Mouse (Mus musculus) thymus, adult 2 months (tissue): Measurements from ENCODE around the gene Tex22. TPM values are rescaled to one million over a fixed set of nuclear protein-coding genes. Genes with fewer than 3 reads are reported as not detected.

ENCODE experiments used
- DNase-seq: peaks from one replicate; pipeline ENCODE4 v3.0.0; 2021
- H3K27ac ChIP-seq: fragments of 200-500 bp; 2 replicates; pipeline ENCODE4 v1.5.1; 2012; ENCODE audit warnings: low read length, control low read depth; ENCODE audit not compliant: control insufficient read depth, insufficient read depth
- H3K27me3 ChIP-seq: fragments of 200-500 bp; 2 replicates; pipeline ENCODE4 v1.6.1; 2012; ENCODE audit warnings: mild to moderate bottlenecking, low read length, moderate library complexity, mixed read lengths; ENCODE audit not compliant: control insufficient read depth, insufficient read depth
- H3K36me3 ChIP-seq: fragments of 200-500 bp; 2 replicates; pipeline ENCODE4 v1.6.1; 2012; ENCODE audit warnings: mild to moderate bottlenecking, low read length, moderate library complexity; ENCODE audit not compliant: control insufficient read depth, insufficient read depth
- H3K4me1 ChIP-seq: fragments of 200-500 bp; replicated peaks from 2 replicates; pipeline ENCODE4 v1.6.1; 2012; ENCODE audit warnings: low read length; ENCODE audit not compliant: control insufficient read depth, insufficient read depth
- H3K4me3 ChIP-seq: fragments of 200-500 bp; 2 replicates; pipeline ENCODE4 v1.5.1; 2012; ENCODE audit warnings: mild to moderate bottlenecking, low read length, control low read depth, moderate library complexity; ENCODE audit not compliant: control insufficient read depth, insufficient read depth
- CTCF ChIP-seq: fragments of 200-500 bp; IDR thresholded peaks from 2 replicates; pipeline ENCODE4 v1.5.1; 2012; ENCODE audit warnings: mild to moderate bottlenecking, control low read depth, low read length, moderate library complexity, borderline replicate concordance; ENCODE audit not compliant: control insufficient read depth, poor library complexity, insufficient read depth; ENCODE audit errors: extremely low read depth
- POLR2A ChIP-seq: fragments of 200-500 bp; IDR thresholded peaks from 2 replicates; pipeline ENCODE4 v1.6.1; 2012; ENCODE audit warnings: mild to moderate bottlenecking, low read length, control low read depth, moderate library complexity; ENCODE audit not compliant: control insufficient read depth, poor library complexity, insufficient read depth; ENCODE audit errors: extremely low read depth
- WGBS: fragments of 180-500 bp; shearing (Covaris S2); methylation state at CpG from one replicate; pipeline ENCODE4 v1.1.7; 2018; 5-methylcytosine and 5-hydroxymethylcytosine counted together
- polyA plus RNA-seq: library from polyadenylated mRNA; depleted of rRNA; stranded (reverse); fragments of >200 nt; gene quantifications from 2 replicates; pipeline ENCODE4 v1.2.3, GENCODE M21; 2012

Gene Tex22
- polyA plus RNA-seq, 1 experiment = 0.31 TPM

DNA sequence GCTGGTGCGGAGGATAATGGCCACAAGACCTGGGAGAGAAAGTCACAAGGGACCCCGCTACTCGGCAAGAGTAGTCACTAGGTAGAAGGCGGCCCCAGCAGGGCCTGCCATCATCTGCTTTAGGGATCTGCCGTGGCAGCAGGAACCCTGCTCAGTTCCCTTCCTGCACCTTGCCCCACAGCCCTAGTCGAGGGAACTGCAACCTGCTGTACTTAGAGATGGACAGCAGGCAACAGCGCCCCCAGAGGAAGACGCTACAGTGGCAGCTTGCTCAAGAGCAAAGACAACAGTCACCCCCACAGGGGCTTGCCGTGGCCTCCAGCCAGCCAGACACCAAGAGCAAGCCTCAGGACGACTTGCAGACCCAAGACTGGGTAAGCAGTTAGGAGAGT, 757 bp downstream of the Tex22 start:
- Histone ChIP-seq H3K36me3 (no peaks in the 10 kb centered on the region), H3K27me3 (no peaks in the 10 kb centered on the region), H3K4me1 (peaks cover 18% of the 10 kb centered on the region), H3K4me3 (peak overlapping the region; percentile 54), H3K27ac (peak overlapping the region; percentile 46)
- TF ChIP-seq POLR2A (peak; percentile 67; the same call in 1 of the 2 replicates), CTCF (peak; percentile 94)
- 3% methylated on average over 10 of the region's 10 CpGs for WGBS
- DNase-seq = peak; percentile 92

DNA sequence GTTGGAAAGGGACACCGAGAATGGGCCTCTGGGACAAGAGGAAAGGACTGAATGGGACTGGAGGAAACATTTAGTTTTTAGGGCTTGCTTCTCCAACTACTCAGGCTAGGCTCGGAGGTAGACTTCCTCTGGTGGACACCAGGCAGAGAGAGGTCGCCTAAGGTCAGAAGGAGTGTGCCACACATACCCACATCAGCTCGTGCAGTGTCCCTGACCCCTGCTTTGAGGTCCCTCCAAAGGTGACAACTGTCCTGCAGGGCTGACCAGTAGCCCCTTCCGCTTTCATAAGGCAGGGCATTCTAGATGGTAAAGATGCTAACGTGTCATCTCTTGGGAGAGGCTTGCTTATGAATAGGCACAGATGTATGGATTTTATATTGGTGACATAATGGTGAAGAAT, 1.2 kb downstream of the Tex22 start:
- no peaks in the 10 kb centered on the region for H3K27me3 ChIP-seq
- H3K4me3 ChIP-seq = no peak overlapping the region
- no peak for TF ChIP-seq POLR2A
- TF ChIP-seq CTCF = no peak
- no peaks in the 10 kb centered on the region for H3K36me3 ChIP-seq
- peaks cover 18% of the 10 kb centered on the region for H3K4me1 ChIP-seq
- H3K27ac ChIP-seq = no peak overlapping the region
- 66% methylated on average over 6 of the region's 6 CpGs for WGBS
- no peak for DNase-seq

DNA sequence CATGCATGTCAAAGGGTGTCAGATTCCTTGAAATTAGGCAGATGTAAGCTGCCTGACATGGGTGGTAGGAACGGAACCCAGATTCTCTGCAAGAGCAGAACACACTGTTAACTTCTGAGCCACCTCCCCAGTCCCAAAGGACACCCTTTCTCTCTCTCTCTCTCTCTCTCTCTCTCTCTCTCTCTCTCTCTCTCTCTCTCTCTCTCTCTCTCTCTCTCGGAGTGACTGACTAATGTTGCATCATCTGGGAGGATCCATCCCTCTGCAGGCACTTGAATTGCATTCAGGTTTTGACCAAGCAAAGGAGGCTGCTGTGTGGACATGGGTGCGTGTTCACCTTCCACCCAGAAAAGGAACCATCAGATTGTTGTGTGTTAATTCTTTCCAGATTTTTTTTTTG, 13.0 kb downstream of the Tex22 start:
- TF ChIP-seq POLR2A (no peak), CTCF (no peak)
- Histone ChIP-seq H3K4me1 (no peaks in the 10 kb centered on the region), H3K27me3 (no peaks in the 10 kb centered on the region), H3K36me3 (no peaks in the 10 kb centered on the region), H3K27ac (no peak overlapping the region), H3K4me3 (no peak overlapping the region)
- DNase-seq = no peak
- 88% methylated on average over 3 of the region's 3 CpGs for WGBS

DNA sequence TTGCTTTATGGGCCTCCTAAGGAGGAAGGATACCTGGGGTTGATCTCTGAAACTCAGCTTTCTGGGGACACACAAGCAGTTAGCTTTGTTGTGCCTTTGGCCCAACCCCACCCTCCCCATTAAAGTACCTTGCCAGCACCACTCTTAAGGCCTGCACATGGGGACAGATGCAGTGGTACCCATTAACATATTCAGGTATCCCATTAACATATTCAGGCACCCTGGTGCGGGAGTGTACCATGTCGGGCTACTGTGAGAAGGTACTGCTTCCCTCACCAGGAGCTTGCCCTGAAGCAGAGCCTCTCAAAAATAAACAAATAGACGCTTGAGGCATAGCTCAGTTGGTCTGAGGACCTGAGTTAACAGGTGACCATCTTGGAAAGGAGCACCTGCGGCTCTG, 13.7 kb downstream of the Tex22 start:
- no peak for TF ChIP-seq CTCF
- Histone ChIP-seq H3K4me1 (no peaks in the 10 kb centered on the region), H3K27ac (no peak overlapping the region), H3K4me3 (no peak overlapping the region), H3K27me3 (no peaks in the 10 kb centered on the region), H3K36me3 (no peaks in the 10 kb centered on the region)
- no peak for DNase-seq
- 91% methylated on average over 4 of the region's 4 CpGs for WGBS

DNA sequence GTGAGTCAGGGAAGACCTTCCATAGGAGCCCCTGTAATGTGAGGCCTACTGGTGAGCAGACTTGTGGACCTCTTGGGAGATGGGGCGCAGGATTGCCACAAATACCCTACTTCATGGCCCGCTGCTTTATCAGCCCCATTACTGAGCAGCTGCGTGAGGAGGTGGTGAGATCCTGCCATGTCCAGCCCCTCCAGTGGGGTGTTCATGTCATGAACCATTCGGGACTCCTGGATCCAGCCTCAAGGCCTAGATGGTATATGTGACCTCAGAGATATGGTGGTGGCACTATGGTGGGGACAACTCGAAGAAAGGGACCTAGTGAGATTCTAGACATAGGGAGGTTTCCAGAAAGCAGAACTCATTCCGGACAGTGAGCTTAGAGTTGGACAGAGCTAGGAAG, 14.8 kb downstream of the Tex22 start:
- H3K27ac ChIP-seq = no peak overlapping the region
- no peaks in the 10 kb centered on the region for H3K4me1 ChIP-seq
- no peaks in the 10 kb centered on the region for H3K27me3 ChIP-seq
- DNase-seq = no peak
- H3K4me3 ChIP-seq = no peak overlapping the region
- TF ChIP-seq POLR2A = no peak
- no peak for TF ChIP-seq CTCF
- WGBS = 96% methylated on average over 6 of the region's 6 CpGs
- H3K36me3 ChIP-seq = no peaks in the 10 kb centered on the region

DNA sequence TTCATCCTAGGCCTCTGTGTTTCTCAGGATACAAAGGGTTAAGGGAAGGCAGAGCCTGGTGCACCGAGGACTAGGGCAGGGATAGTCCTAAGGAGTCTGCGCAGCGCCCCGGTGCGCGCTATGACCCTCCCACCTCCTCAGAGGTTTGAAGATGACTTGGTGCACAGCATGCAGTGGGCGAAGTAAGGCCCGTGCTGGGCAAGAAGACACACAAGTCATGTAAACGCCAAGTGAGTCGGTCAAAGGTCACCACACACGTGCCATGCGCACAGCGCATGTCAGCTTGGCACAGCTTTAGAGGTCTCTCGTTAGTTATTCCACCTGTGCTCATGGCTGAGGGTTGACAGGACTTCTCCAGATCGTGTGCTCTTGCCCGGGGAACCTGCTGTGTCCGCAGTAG, 15.8 kb downstream of the Tex22 start:
- TF ChIP-seq POLR2A (no peak), CTCF (no peak)
- 95% methylated on average over 17 of the region's 17 CpGs for WGBS

DNA sequence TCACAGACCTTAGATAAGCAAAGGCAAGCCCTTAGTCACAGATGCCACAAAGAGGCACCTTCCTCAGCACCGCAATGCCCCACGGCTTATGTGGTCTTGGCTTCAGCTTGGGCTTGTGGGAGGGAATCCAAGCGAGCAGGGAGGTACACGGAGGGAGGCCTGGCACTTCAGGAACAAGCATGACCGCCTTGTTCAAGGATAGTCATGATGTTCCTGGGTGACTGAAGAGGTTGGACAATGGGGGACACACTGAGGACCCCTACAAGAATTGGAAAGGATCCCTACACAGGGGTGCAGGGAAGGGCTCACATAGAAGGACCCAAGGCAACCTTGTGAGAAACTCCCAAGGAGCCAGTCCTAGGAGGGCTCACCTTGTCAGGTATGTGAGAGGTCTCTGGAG, 22.7 kb downstream of the Tex22 start:
- WGBS = 92% methylated on average over 5 of the region's 5 CpGs
- H3K4me1 ChIP-seq = peaks cover 41% of the 10 kb centered on the region
- TF ChIP-seq POLR2A = no peak
- TF ChIP-seq CTCF = no peak
- no peak overlapping the region for H3K27ac ChIP-seq
- no peaks in the 10 kb centered on the region for H3K36me3 ChIP-seq
- H3K27me3 ChIP-seq = no peaks in the 10 kb centered on the region
- no peak for DNase-seq
- no peak overlapping the region for H3K4me3 ChIP-seq

More for the DNA sequence above, 15.8 kb downstream of the Tex22 start:
- H3K36me3 ChIP-seq = no peaks in the 10 kb centered on the region
- H3K27ac ChIP-seq = no peak overlapping the region
- H3K4me3 ChIP-seq = no peak overlapping the region
- H3K4me1 ChIP-seq = no peaks in the 10 kb centered on the region
- no peak for DNase-seq
- H3K27me3 ChIP-seq = no peaks in the 10 kb centered on the region
